Mouse (Mus musculus) kidney, postnatal 14 days (tissue): ENCODE data around the gene Car4.

ENCODE experiments used
- DNase-seq: peaks from one replicate; pipeline ENCODE4 v3.0.0; 2022; ENCODE audit warnings: mixed read lengths

The Car4 gene

GRCm38 (mm10) chr11:84957591-84958270 is at the start of gene Car4:
Gene Car4 (plus strand): TSS chr11:84957786.
- DNase-seq, result peak; percentile 35

GRCm38 (mm10) chr11:84908480-84908879 is 49.1 kb upstream of the Car4 start:
- DNase-seq, result no peak

- DNase-seq, result no peak
These were observed 47.2 kb upstream of the Car4 start for GRCm38 (mm10) chr11:84910411-84910810.

GRCm38 (mm10) chr11:84914673-84915072 is 42.9 kb upstream of the Car4 start:
- DNase-seq, result no peak

GRCm38 (mm10) chr11:84916053-84916702 is 41.4 kb upstream of the Car4 start, which contains the start of gene Znhit3:
Gene Znhit3 (minus strand): TSS chr11:84916366.
- peak; percentile 92 for DNase-seq

GRCm38 (mm10) chr11:84916703-84917300 is 40.8 kb upstream of the Car4 start:
- no peak for DNase-seq

- DNase-seq, result peak; percentile 89
These were observed 39.2 kb upstream of the Car4 start for GRCm38 (mm10) chr11:84918425-84918824.

GRCm38 (mm10) chr11:84919276-84919675 is 38.3 kb upstream of the Car4 start:
- peak; percentile 39 for DNase-seq

- no peak for DNase-seq
These were observed 37.6 kb upstream of the Car4 start for GRCm38 (mm10) chr11:84919951-84920350.

- DNase-seq, result no peak
These were observed 36.6 kb upstream of the Car4 start for GRCm38 (mm10) chr11:84920981-84921380.

GRCm38 (mm10) chr11:84932261-84932660 is 25.3 kb upstream of the Car4 start:
- no peak for DNase-seq

GRCm38 (mm10) chr11:84939508-84940053 is 18.0 kb upstream of the Car4 start:
- no peak for DNase-seq

GRCm38 (mm10) chr11:84940140-84940539 is 17.4 kb upstream of the Car4 start:
- no peak for DNase-seq

GRCm38 (mm10) chr11:84943948-84944347 is 13.6 kb upstream of the Car4 start:
- DNase-seq, result peak; percentile 79

GRCm38 (mm10) chr11:84944639-84945435 is 12.7 kb upstream of the Car4 start:
- no peak for DNase-seq

GRCm38 (mm10) chr11:84945841-84946240 is 11.7 kb upstream of the Car4 start:
- peak; percentile 39 for DNase-seq

- DNase-seq, result no peak
These were observed 10.4 kb upstream of the Car4 start for GRCm38 (mm10) chr11:84947206-84947605.

GRCm38 (mm10) chr11:84948114-84948513 is 9.5 kb upstream of the Car4 start:
- DNase-seq, result no peak

- peak; percentile 71 for DNase-seq
These were observed 9.1 kb upstream of the Car4 start for GRCm38 (mm10) chr11:84948526-84948925.

- no peak for DNase-seq
These were observed 5.0 kb upstream of the Car4 start for GRCm38 (mm10) chr11:84952611-84953010.

- no peak for DNase-seq
These were observed 1.2 kb upstream of the Car4 start for GRCm38 (mm10) chr11:84956400-84956799.

GRCm38 (mm10) chr11:84957171-84957570 is 415 bp upstream of the Car4 start:
- DNase-seq, result no peak

- DNase-seq, result peak; percentile 51
These were observed 665 bp downstream of the Car4 start for GRCm38 (mm10) chr11:84958271-84958630.
